Mouse (Mus musculus) erythroblast, embryonic 14.5 days (primary cell): Measurements from ENCODE around the gene Odc1.

Experiments
- GATA1 ChIP-seq: IDR thresholded peaks from 2 replicates; pipeline ENCODE4 v1.6.1; 2012; ENCODE audit warnings: low read length, inconsistent platforms, mixed read lengths
- TAL1 ChIP-seq: IDR thresholded peaks from 3 replicates; pipeline ENCODE4 v1.6.1; 2012; ENCODE audit warnings: low read length, inconsistent platforms, mixed read lengths

DNA sequence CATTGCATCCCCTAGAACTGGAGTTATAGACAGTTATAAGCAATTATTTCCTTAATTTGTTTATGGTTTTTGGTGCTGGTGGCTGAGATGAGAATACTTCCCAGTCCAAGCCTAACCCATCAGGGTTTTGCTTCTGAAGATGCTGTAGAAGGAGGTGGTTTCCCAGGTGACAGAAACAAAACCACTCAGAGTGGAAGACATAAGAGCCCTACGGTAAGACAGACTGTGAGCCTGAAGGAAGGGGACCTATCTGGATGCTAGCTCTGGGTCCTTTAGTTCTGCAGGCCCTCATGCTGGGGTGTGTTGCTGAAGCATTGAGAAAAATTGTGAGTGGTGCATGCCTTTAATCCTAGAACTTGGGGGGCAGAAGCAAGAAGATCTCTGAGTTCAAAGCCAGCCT, 35.3 kb upstream of the Odc1 start:
- TF ChIP-seq TAL1 (no peak), GATA1 (no peak)
